Mouse (Mus musculus) spleen, postnatal 14 days (tissue): Measurements from ENCODE around the gene Ccdc142.

ENCODE experiments used
- DNase-seq, 2 experiments: peaks; one replicate each; pipeline ENCODE4 v3.0.0; 2021 to 2022; ENCODE audit warnings: low spot score in 2 of 2

Gene Ccdc142

GRCm38 (mm10) chr6:83117616-83118015 lies 16.2 kb downstream of the Ccdc142 start:
- no peak for DNase-seq

- no peak for DNase-seq
Measured at GRCm38 (mm10) chr6:83118369-83118768, 17.0 kb downstream of the Ccdc142 start.

GRCm38 (mm10) chr6:83118825-83119733 lies 17.7 kb downstream of the Ccdc142 start:
- no peak for DNase-seq

- no peak for DNase-seq
Measured at GRCm38 (mm10) chr6:83119734-83120051, 18.3 kb downstream of the Ccdc142 start.

- DNase-seq: peak; percentile 80 to 82
Measured at GRCm38 (mm10) chr6:83120930-83121862, 19.8 kb downstream of the Ccdc142 start, which contains the start of gene Wbp1. Gene Wbp1 (minus strand): TSS chr6:83121559.

- DNase-seq: peak in 1 of 2 experiments; percentile 44
Measured at GRCm38 (mm10) chr6:83121863-83122710, 20.7 kb downstream of the Ccdc142 start.

- no peak for DNase-seq
Measured at GRCm38 (mm10) chr6:83122961-83123360, 21.6 kb downstream of the Ccdc142 start.

GRCm38 (mm10) chr6:83124851-83125312 lies 23.5 kb downstream of the Ccdc142 start:
- DNase-seq: peak; percentile 76 to 87

- no peak for DNase-seq
Measured at GRCm38 (mm10) chr6:83125331-83125730, 23.9 kb downstream of the Ccdc142 start, which contains the start of gene Ino80b. Gene Ino80b (minus strand): TSS chr6:83125431.

- no peak for DNase-seq
Measured at GRCm38 (mm10) chr6:83127419-83127818, 26.0 kb downstream of the Ccdc142 start.

- DNase-seq: no peak
Measured at GRCm38 (mm10) chr6:83131469-83132034, 30.2 kb downstream of the Ccdc142 start.

- DNase-seq: no peak
Measured at GRCm38 (mm10) chr6:83132176-83132919, 30.9 kb downstream of the Ccdc142 start.

- DNase-seq: no peak
Measured at GRCm38 (mm10) chr6:83134226-83134625, 32.8 kb downstream of the Ccdc142 start.

GRCm38 (mm10) chr6:83134951-83135513 lies 33.6 kb downstream of the Ccdc142 start, which contains the start of gene Rtkn:
Gene Rtkn (plus strand): TSS chr6:83135463.
- no peak for DNase-seq

GRCm38 (mm10) chr6:83135571-83136161 lies 34.3 kb downstream of the Ccdc142 start:
- no peak for DNase-seq

- DNase-seq: no peak
Measured at GRCm38 (mm10) chr6:83136291-83136880, 35.0 kb downstream of the Ccdc142 start.

- DNase-seq: no peak
Measured at GRCm38 (mm10) chr6:83136881-83137575, 35.6 kb downstream of the Ccdc142 start.

- DNase-seq: no peak
Measured at GRCm38 (mm10) chr6:83137576-83137950, 36.2 kb downstream of the Ccdc142 start.
